Mouse (Mus musculus): ENCODE measurements around the gene U2af1. TPM values are rescaled to one million over a fixed set of nuclear protein-coding genes. Genes with fewer than 3 reads are reported as not detected.

U2af1 gene
- polyA plus RNA-seq, 1 experiment from 2014 or later, result 305 TPM

- no peaks in the 10 kb centered on the region for H3K9me3 ChIP-seq
- H3K4me2 ChIP-seq (replicated peaks), result peak overlapping the region; percentile 30
- H3K4me1 ChIP-seq, result peaks cover 9% of the 10 kb centered on the region
- peak overlapping the region; percentile 38 for H3K9ac ChIP-seq
- 0 out of 2 replicates have a peak, but pooled peaks cover 4% of the 10 kb centered on the region for H3K27me3 ChIP-seq (replicated peaks)
- H3K36me3 ChIP-seq, result no peaks in the 10 kb centered on the region
- 14% methylated on average over 17 of the region's 17 CpGs for WGBS
- ATAC-seq (ENCODE audit: low FRiP score, low read depth), result peak; percentile 71
- H3K4me3 ChIP-seq, result no peak overlapping the region
- H3K27ac ChIP-seq, result peak overlapping the region; percentile 22; the same call in 1 of the 2 replicates
Observed at GRCm38 (mm10) chr17:31685514-31686224, 27.0 kb upstream of the U2af1 start.

GRCm38 (mm10) chr17:31680450-31680849, 21.8 kb upstream of the U2af1 start:
- Histone ChIP-seq H3K27ac (no peak overlapping the region), H3K27me3 (replicated peaks) (0 out of 2 replicates have a peak, but pooled peaks cover 4% of the 10 kb centered on the region)
- 69% methylated on average over 2 of the region's 2 CpGs for WGBS

GRCm38 (mm10) chr17:31677507-31677906, 18.8 kb upstream of the U2af1 start, which contains the start of gene Cryaa:
Gene Cryaa (plus strand): TSS chr17:31677807.
- H3K27ac ChIP-seq, result no peak within 1 kb of the TSS
- H3K4me2 ChIP-seq (replicated peaks), result no peak within 1 kb of the TSS

More at GRCm38 (mm10) chr17:31680450-31680849, 21.8 kb upstream of the U2af1 start:
- H3K9me3 ChIP-seq, result no peaks in the 10 kb centered on the region
- no peak overlapping the region for H3K9ac ChIP-seq
- no peak for ATAC-seq (ENCODE audit: low FRiP score, low read depth)
- no peak overlapping the region for H3K4me2 ChIP-seq (replicated peaks)
- H3K4me3 ChIP-seq, result no peak overlapping the region
- H3K4me1 ChIP-seq, result no peaks in the 10 kb centered on the region
- no peaks in the 10 kb centered on the region for H3K36me3 ChIP-seq

GRCm38 (mm10) chr17:31674426-31674825, 15.7 kb upstream of the U2af1 start:
- Histone ChIP-seq H3K9me3 (no peaks in the 10 kb centered on the region), H3K4me1 (peaks cover 5% of the 10 kb centered on the region), H3K9ac (no peak overlapping the region), H3K4me2 (replicated peaks) (no peak overlapping the region), H3K36me3 (no peaks in the 10 kb centered on the region), H3K27me3 (replicated peaks) (no peaks in the 10 kb centered on the region), H3K27ac (no peak overlapping the region), H3K4me3 (no peak overlapping the region)
- 89% methylated on average over 1 of the region's 1 CpGs for WGBS
- no peak for ATAC-seq (ENCODE audit: low FRiP score, low read depth)

More at GRCm38 (mm10) chr17:31677507-31677906, 18.8 kb upstream of the U2af1 start, which contains the start of gene Cryaa:
- Histone ChIP-seq H3K9me3 (no peaks in the 10 kb centered on the region), H3K36me3 (no peaks in the 10 kb centered on the region), H3K9ac (no peak within 1 kb of the TSS), H3K27me3 (replicated peaks) (no peaks in the 10 kb centered on the region), H3K4me3 (no peak within 1 kb of the TSS), H3K4me1 (no peaks in the 10 kb centered on the region)
- no peak for ATAC-seq (ENCODE audit: low FRiP score, low read depth)
- 86% methylated on average over 8 of the region's 8 CpGs for WGBS

GRCm38 (mm10) chr17:31672279-31672678, 13.6 kb upstream of the U2af1 start:
- H3K27ac ChIP-seq, result no peak overlapping the region
- no peaks in the 10 kb centered on the region for H3K36me3 ChIP-seq
- no peak overlapping the region for H3K4me3 ChIP-seq
- whole genome bisulfite sequencing, result 88% methylated on average over 12 of the region's 12 CpGs
- no peak overlapping the region for H3K4me2 ChIP-seq (replicated peaks)
- peaks cover 5% of the 10 kb centered on the region for H3K4me1 ChIP-seq
- ATAC-seq (ENCODE audit: low FRiP score, low read depth), result no peak
- H3K9ac ChIP-seq, result no peak overlapping the region
- H3K9me3 ChIP-seq, result no peaks in the 10 kb centered on the region
- H3K27me3 ChIP-seq (replicated peaks), result no peaks in the 10 kb centered on the region

- no peak for ATAC-seq (ENCODE audit: low FRiP score, low read depth)
Observed at GRCm38 (mm10) chr17:31671698-31672097, 13.0 kb upstream of the U2af1 start.

GRCm38 (mm10) chr17:31670163-31670562, 11.5 kb upstream of the U2af1 start:
- WGBS, result 16% methylated on average over 11 of the region's 11 CpGs
- no peak overlapping the region for H3K27ac ChIP-seq
- 0 out of 2 replicates have a peak overlapping the region, but pooled peaks have one; percentile 8 for H3K9ac ChIP-seq
- no peaks in the 10 kb centered on the region for H3K9me3 ChIP-seq
- no peaks in the 10 kb centered on the region for H3K27me3 ChIP-seq (replicated peaks)
- ATAC-seq (ENCODE audit: low FRiP score, low read depth), result 0 out of 2 replicates have a peak, but pooled peaks have one; percentile 13
- no peaks in the 10 kb centered on the region for H3K36me3 ChIP-seq
- H3K4me3 ChIP-seq, result no peak overlapping the region
- H3K4me2 ChIP-seq (replicated peaks), result 0 out of 2 replicates have a peak overlapping the region, but pooled peaks have one; percentile 7
- H3K4me1 ChIP-seq, result peaks cover 5% of the 10 kb centered on the region

More at GRCm38 (mm10) chr17:31671698-31672097, 13.0 kb upstream of the U2af1 start:
- Histone ChIP-seq H3K4me3 (no peak overlapping the region), H3K4me2 (replicated peaks) (no peak overlapping the region), H3K27me3 (replicated peaks) (no peaks in the 10 kb centered on the region), H3K9me3 (no peaks in the 10 kb centered on the region), H3K36me3 (no peaks in the 10 kb centered on the region), H3K9ac (no peak overlapping the region), H3K4me1 (peaks cover 5% of the 10 kb centered on the region), H3K27ac (no peak overlapping the region)
- 66% methylated on average over 8 of the region's 8 CpGs for WGBS

GRCm38 (mm10) chr17:31668306-31668705, 9.6 kb upstream of the U2af1 start:
- WGBS, result 81% methylated on average over 9 of the region's 9 CpGs
- H3K36me3 ChIP-seq, result no peaks in the 10 kb centered on the region
- no peak overlapping the region for H3K9ac ChIP-seq
- no peak overlapping the region for H3K4me3 ChIP-seq
- H3K4me1 ChIP-seq, result peaks cover 5% of the 10 kb centered on the region
- no peak for ATAC-seq (ENCODE audit: low FRiP score, low read depth)
- no peak overlapping the region for H3K4me2 ChIP-seq (replicated peaks)
- H3K27me3 ChIP-seq (replicated peaks), result no peaks in the 10 kb centered on the region
- no peak overlapping the region for H3K27ac ChIP-seq
- no peaks in the 10 kb centered on the region for H3K9me3 ChIP-seq

- Histone ChIP-seq H3K27ac (no peak overlapping the region), H3K4me2 (replicated peaks) (no peak overlapping the region), H3K4me1 (no peaks in the 10 kb centered on the region), H3K36me3 (no peaks in the 10 kb centered on the region), H3K4me3 (no peak overlapping the region), H3K9me3 (no peaks in the 10 kb centered on the region), H3K27me3 (replicated peaks) (no peaks in the 10 kb centered on the region), H3K9ac (no peak overlapping the region)
- 10% methylated on average over 4 of the region's 4 CpGs for WGBS
- no peak for ATAC-seq (ENCODE audit: low FRiP score, low read depth)
Observed at GRCm38 (mm10) chr17:31664760-31665159, 6.1 kb upstream of the U2af1 start.

GRCm38 (mm10) chr17:31662855-31663254, 4.2 kb upstream of the U2af1 start:
- H3K9me3 ChIP-seq, result no peaks in the 10 kb centered on the region
- no peak overlapping the region for H3K27ac ChIP-seq
- H3K27me3 ChIP-seq (replicated peaks), result no peaks in the 10 kb centered on the region
- no peaks in the 10 kb centered on the region for H3K36me3 ChIP-seq
- ATAC-seq (ENCODE audit: low FRiP score, low read depth), result no peak
- peaks cover 5% of the 10 kb centered on the region for H3K4me1 ChIP-seq
- no peak overlapping the region for H3K9ac ChIP-seq
- H3K4me3 ChIP-seq, result no peak overlapping the region
- no peak overlapping the region for H3K4me2 ChIP-seq (replicated peaks)

- WGBS, result 76% methylated on average over 8 of the region's 8 CpGs
- peaks cover 13% of the 10 kb centered on the region for H3K4me1 ChIP-seq
- ATAC-seq (ENCODE audit: low FRiP score, low read depth), result no peak
- H3K4me2 ChIP-seq (replicated peaks), result no peak overlapping the region
- no peak overlapping the region for H3K4me3 ChIP-seq
- no peaks in the 10 kb centered on the region for H3K9me3 ChIP-seq
- H3K9ac ChIP-seq, result no peak overlapping the region
- no peak overlapping the region for H3K27ac ChIP-seq
- H3K36me3 ChIP-seq, result peaks cover 5% of the 10 kb centered on the region
- no peaks in the 10 kb centered on the region for H3K27me3 ChIP-seq (replicated peaks)
Observed at GRCm38 (mm10) chr17:31660661-31661250, 2.1 kb upstream of the U2af1 start.

GRCm38 (mm10) chr17:31658136-31658467, 590 bp downstream of the U2af1 start:
- 0 out of 2 replicates have a peak overlapping the region, but pooled peaks have one; percentile 57 for H3K27ac ChIP-seq
- H3K4me1 ChIP-seq, result peaks cover 13% of the 10 kb centered on the region
- peak overlapping the region; percentile 61 for H3K4me2 ChIP-seq (replicated peaks)
- no peaks in the 10 kb centered on the region for H3K27me3 ChIP-seq (replicated peaks)
- under 1% methylated on average over 27 of the region's 27 CpGs for WGBS
- H3K4me3 ChIP-seq, result peak overlapping the region; percentile 99
- no peaks in the 10 kb centered on the region for H3K9me3 ChIP-seq
- H3K9ac ChIP-seq, result peak overlapping the region; percentile 96
- H3K36me3 ChIP-seq, result peaks cover 26% of the 10 kb centered on the region
- 0 out of 2 replicates have a peak, but pooled peaks have one; percentile 2 for ATAC-seq (ENCODE audit: low FRiP score, low read depth)
